Mouse (Mus musculus): ENCODE data around the gene Pcyt2.

GRCm38 (mm10) chr11:120579316-120580107, 38.2 kb downstream of the Pcyt2 start:
- TF ChIP-seq POLR2A (IDR thresholded peaks at IDR 0.05; ENCODE audit: insufficient read length, low read depth), result peak; percentile 9
- TF ChIP-seq CEBPB (IDR thresholded peaks at IDR 0.05; ENCODE audit: insufficient read depth, poor library complexity, severe bottlenecking), result no peak
- no peak for TF ChIP-seq E2F4 (IDR thresholded peaks at IDR 0.05; ENCODE audit: insufficient read depth)
- TF ChIP-seq MYOG (IDR thresholded peaks at IDR 0.05; ENCODE audit: control insufficient read depth in 1 of 3, insufficient read depth in 1 of 3, insufficient read length in 2 of 3, low read depth in 2 of 3), result peak in 1 of 3 experiments; percentile 49
- no peak for TF ChIP-seq USF1 (IDR thresholded peaks at IDR 0.05; ENCODE audit: low read depth)
- TF ChIP-seq SRF (IDR thresholded peaks at IDR 0.05; ENCODE audit: control insufficient read depth, insufficient read length, low read depth), result no peak
- no peak for TF ChIP-seq POLR2AphosphoS2 (IDR thresholded peaks at IDR 0.05; ENCODE audit: insufficient read length, low read depth)
- no peak for TF ChIP-seq MAX (IDR thresholded peaks at IDR 0.05; ENCODE audit: low read depth)
- no peak for TF ChIP-seq TCF12 (IDR thresholded peaks at IDR 0.05; ENCODE audit: insufficient read depth, poor library complexity, severe bottlenecking)
- TF ChIP-seq TCF3 (IDR thresholded peaks at IDR 0.05; ENCODE audit: insufficient read length, low read depth), result no peak
- peak in 2 of 3 experiments; percentile 6 to 67 for TF ChIP-seq MYOD1 (IDR thresholded peaks at IDR 0.05; ENCODE audit: control insufficient read depth in 1 of 3, insufficient read length in 2 of 3, low read depth in 2 of 3)
- TF ChIP-seq REST (IDR thresholded peaks at IDR 0.05; ENCODE audit: insufficient read depth, insufficient read length), result no peak
